Mouse (Mus musculus) skeletal muscle tissue, adult 2 months (tissue): ENCODE results near the gene Nfkbia.

Experiments used
- DNase-seq: peaks from one replicate; pipeline ENCODE4 v3.0.0-alpha.2; 2012; ENCODE audit warnings: low read depth, low spot score

The Nfkbia gene

DNA sequence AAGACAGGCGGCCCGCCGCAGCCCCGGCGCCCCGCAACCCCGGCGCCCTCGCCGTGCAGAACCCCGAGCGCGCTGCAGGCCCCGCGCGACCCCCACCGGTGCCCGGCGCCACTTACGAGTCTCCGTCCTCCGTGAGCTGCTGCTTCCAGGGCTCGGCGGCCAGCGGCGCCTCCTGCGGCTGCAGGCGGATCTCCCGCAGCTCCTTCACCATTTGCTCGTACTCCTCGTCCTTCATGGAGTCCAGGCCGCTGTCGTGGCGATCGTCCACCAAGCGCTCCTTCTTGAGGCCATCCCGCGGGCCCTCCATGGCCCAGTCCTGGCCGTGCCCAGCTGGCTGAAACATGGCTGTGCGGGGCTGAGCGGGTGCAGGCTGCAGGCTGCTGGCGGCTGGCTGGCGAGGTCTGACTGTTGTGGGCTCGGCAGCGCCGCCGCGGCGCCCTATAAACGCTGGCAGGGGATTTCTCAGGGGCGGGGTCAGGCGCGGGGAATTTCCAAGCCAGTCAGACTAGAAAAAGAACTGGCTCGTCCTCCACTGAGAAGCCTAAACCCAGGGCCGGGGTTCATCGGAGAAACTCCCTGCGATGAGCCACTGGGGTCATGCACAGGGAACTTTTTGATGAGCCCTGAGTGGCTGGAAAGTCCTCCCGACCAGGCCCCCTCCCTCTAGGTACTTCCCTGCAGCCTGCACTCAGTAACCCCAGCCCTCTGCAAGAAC, at the start of gene Nfkbia:
Gene Nfkbia, minus strand, starts transcription at position 464 of the 715 bp plus-strand sequence.
- peak; percentile 95 for DNase-seq

- DNase-seq, result no peak
Observed at GRCm38 (mm10) chr12:55539157-55539556, 46.7 kb upstream of the Nfkbia start.

DNA sequence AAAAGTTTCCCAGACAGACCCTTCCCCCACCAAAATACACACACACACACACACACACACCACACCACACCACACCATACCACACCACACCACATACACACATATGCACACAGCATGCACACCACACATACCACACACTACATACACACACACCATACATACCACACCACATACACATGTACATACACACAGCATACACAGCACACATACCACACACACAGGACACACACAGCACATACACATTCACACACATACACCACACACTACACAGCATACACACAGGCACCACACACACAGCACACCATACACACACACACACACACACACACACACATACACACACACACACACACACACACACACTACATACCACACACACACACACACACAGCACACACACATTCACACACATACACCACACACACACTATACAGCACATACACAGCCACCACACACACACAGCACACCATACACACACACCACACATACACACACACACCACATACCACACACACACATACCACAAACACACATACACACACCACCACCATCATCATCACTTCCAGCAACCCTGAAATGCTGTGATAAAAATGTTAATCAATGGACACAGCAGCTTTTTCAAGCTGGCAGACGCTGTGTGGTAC, 46.0 kb upstream of the Nfkbia start:
- no peak for DNase-seq

DNA sequence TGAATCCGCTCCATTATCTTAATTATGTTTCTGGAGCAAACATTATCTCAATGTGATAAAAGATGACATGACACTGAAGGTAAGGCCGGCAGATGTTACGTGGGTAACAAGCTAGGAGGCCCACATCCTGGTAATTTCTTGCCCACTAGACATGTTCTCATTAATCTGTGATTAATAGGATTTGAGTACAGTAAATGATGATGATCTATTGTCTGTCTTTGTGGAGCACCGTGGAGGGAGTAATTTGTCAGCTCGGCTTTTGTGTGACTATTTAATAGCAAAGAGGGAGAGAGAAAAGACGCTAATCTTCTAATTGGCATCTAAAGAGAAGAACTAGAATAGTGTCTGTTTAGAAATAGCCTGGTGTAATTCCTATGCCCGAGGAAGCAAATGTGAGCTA, 45.3 kb upstream of the Nfkbia start:
- DNase-seq, result no peak

DNA sequence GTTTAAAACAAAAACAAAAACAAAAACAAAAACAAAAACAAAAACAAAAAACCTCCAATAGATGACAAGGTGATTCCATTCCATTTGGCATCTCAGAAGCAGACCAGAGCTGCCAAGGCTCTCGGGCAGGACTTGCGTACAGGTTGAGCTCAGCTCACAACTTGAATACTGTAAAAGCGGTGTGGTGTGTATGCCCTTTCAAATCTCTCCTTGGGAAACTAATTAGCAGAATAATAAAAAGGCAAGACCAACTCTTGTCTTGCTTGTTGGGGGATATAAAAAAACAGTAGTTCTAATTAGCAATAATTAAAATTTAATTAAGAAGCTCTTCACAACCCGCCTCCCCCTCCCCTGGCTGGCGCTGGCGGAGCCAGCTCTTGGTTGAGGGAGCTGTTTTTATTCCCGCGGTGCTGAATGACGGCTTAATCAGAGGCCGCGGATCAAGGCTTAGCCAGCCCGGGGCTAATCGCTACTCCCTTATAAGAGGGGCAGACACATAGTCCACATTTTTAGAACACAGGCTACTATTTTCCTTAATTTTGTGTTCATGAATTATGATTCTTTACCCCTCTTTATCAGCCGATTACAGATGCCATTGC, 44.2 kb upstream of the Nfkbia start:
- DNase-seq, result no peak

DNA sequence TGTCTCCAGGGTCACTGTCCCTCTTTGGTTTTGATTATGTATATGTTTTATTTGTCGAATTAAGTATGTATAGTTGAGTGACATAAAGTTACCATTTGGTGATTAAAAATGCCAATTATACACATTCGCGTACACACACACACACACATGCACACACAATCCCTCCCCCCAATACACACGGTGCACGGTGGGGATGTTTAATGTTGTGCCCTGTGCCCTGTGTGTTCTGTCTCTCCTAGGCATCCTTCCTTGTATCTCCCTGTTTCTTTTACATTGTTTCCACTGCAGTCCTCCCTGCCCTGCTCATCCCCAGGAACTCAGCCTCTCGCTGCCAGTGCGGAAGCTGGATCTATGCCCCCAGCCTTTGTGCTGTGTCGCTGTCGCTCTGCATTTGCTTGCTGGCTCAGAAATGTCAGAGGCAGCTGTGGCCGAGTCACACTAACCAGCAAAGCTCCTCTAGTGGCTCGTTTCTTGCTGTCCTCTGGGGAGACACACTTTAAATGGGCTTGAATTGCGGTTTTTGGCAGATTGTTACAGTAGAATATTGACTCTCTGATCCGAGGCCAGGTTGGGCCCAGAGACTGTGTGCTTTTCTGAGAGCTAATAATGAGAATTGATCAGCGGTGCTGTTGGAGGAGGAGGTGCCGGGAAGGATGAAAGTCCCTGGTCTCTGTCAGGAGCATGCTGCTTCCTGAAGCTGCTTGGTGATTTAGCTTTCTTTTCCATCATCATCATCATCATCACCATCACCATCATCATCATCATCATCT, 34.7 kb upstream of the Nfkbia start:
- no peak for DNase-seq

GRCm38 (mm10) chr12:55518061-55518738, 25.8 kb upstream of the Nfkbia start:
- DNase-seq, result peak; percentile 49

GRCm38 (mm10) chr12:55508817-55509216, 16.4 kb upstream of the Nfkbia start:
- DNase-seq, result no peak

DNA sequence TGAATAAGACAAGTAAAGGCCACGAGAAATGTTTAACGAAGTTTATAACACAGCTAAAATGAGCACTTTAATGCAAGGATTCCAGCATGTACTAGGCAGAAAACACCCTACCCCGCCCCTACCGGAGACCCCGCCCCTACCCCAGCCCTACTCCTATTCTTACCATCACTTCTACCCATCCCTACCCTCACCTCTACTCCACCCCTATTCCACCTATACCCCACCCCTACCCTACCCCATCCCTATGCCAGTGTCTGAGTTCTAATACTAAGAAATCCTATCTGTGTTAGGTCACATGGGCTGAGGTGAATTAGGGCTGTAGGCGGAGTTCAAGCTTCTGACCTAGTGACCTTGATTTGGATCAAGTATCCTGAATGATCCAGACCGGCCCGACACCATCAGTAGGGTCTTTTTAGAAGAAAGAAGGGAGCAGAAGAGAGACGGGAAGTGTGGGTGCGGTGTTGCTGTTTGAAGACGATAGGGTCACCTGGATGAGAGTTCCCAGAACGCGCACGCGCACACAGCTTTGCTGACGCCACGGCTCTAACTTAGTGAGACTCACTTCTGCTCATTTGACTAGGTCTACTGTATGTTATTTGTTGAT, 15.0 kb upstream of the Nfkbia start:
- no peak for DNase-seq

DNA sequence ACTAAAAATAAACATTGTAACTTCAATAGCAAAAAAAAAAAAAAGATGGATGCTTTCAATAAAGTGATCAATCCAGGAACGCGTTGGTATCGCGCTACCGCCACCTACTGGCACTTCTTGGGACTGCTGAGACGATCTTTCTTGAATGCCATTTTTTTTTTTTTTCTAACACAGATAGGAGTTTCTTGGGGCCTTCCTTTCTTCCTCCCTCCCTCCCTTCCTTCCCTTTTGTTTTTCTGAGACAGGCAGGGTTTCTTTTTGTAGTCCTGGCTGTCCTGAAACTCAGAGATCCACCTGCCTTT, 13.5 kb upstream of the Nfkbia start:
- no peak for DNase-seq

- DNase-seq, result no peak
Observed at GRCm38 (mm10) chr12:55505314-55506028, 13.0 kb upstream of the Nfkbia start.

DNA sequence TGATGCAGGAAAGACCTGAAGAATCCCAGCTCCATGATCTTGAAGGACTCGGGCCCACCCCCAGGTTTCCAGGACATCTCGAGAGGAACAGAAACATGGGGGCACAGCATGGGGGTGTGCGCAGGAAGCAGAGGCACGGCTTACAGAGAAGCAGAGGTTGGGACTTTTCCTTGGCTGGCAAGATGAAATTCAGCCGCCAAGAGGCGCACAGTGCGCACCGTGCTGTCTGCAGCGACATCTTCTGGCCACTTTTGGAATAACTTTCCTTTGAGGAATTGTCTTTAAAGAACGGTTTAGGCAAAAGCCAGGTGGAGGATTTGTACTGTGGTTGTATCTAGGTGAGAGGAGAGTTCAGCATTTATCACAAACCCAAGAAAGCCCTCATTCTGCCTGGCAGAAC, 6.6 kb upstream of the Nfkbia start:
- DNase-seq, result peak; percentile 62

- no peak for DNase-seq
Observed at GRCm38 (mm10) chr12:55497737-55498136, 5.3 kb upstream of the Nfkbia start.

- no peak for DNase-seq
Observed at GRCm38 (mm10) chr12:55495902-55496605, 3.6 kb upstream of the Nfkbia start.

GRCm38 (mm10) chr12:55495114-55495901, 2.9 kb upstream of the Nfkbia start:
- no peak for DNase-seq

GRCm38 (mm10) chr12:55493381-55493780, 934 bp upstream of the Nfkbia start:
- DNase-seq, result no peak

DNA sequence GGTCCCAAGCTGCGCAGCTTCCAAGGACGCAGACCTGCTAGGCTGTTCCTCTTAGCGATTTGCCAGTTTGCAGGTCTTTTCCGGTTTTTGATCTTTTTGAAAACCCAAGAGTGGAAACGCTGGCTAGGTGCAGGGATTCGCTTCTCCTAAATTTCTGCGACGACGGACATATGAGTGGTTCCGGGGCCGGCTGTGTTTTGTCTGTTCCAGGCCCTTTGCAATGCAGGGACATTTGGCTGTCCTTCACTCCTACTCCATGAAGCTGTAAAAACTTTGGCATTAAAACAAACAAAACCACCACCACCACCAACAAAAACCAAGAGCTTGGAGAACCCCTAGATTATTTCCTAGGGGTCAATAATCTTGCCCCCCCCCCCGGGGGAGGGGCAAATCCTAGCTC, 494 bp upstream of the Nfkbia start:
- no peak for DNase-seq

- DNase-seq, result peak; percentile 98
Observed at GRCm38 (mm10) chr12:55491516-55492183, 797 bp downstream of the Nfkbia start.
